Mouse (Mus musculus): ENCODE data around the gene Fstl5. TPM values are rescaled to one million over a fixed set of nuclear protein-coding genes. Genes with fewer than 3 reads are reported as not detected.
A peak's percentile ranks its signal among the peaks of the same experiment; 100 is the strongest.

Gene Fstl5
- 16.3 and 17.0 TPM in 2 replicates for polyA plus RNA-seq (2016; fragmentation: Nextera tagmentation; extraction: Ambion mirVana)

DNA sequence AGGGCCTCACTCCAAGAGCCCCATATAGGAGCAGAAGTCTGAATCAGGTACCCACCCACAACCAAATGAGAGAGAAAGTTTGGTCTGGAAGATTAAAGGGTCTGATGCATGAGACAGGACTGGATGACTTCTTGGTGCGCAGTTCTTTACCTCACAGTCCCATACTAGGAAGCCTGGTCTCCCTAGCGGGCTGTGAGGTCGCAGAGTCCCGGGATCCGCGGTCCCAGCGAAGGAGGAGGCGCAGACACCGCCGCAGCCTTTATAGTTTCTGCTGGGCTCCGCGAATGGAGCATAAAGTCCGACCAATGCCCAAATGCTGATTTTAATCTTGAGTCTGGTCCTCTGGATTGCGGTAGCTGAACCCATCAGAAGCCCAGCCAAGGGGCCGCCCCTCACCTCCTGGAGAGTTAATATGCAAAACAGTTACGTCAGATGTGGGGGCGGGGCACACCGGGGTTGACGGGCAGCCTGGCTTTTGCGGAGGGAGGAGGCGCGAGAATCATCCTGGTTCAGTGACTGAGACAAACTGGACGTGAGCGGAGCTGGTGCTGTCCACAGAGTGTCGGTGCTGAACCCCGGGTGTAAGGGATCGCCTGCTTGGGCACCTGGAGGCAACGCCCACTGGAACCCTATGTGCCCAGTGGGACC, at the start of gene Fstl5:
Gene Fstl5 (plus strand): TSS at position 211 of the 648 bp plus-strand sequence.
- no peaks in the 10 kb centered on the region for H3K36me3 ChIP-seq
- no peaks in the 10 kb centered on the region for H3K27me3 ChIP-seq
- H3K4me1 ChIP-seq, result no peaks in the 10 kb centered on the region
- peak within 1 kb of the TSS; percentile 45 for H3K4me3 ChIP-seq
- WGBS, result under 1% methylated on average over 28 of the region's 28 CpGs
- ATAC-seq (ENCODE audit: low FRiP score), result peak; percentile 93
- peak within 1 kb of the TSS; percentile 60 for H3K27ac ChIP-seq
- no peaks in the 10 kb centered on the region for H3K9me3 ChIP-seq (replicated peaks)
- H3K4me2 ChIP-seq (replicated peaks), result peak within 1 kb of the TSS; percentile 63
- peak within 1 kb of the TSS; percentile 37 for H3K9ac ChIP-seq

DNA sequence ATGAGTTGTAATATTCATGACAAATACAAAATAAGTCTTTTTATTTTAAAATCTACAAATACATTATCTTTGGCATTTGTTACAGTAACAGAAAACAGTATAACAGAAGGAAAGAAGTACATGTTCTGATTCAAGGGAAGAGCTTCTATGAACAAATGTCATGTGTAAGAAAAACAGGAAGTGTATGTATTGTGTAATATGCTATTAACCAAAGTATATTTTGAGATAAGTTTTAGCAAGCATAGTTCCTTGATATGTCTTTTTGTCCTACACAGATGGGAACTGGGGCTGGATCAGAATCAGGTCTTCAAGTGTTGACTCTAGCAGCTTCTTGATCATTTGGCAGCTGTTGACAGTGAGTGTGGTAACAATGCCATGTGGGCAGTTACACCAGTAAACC, 48.5 kb upstream of the Fstl5 start:
- Histone ChIP-seq H3K9ac (no peak overlapping the region), H3K4me1 (no peaks in the 10 kb centered on the region), H3K4me3 (no peak overlapping the region), H3K36me3 (no peaks in the 10 kb centered on the region), H3K27me3 (no peaks in the 10 kb centered on the region), H3K4me2 (replicated peaks) (no peak overlapping the region), H3K27ac (no peak overlapping the region), H3K9me3 (replicated peaks) (no peaks in the 10 kb centered on the region)
- no peak for ATAC-seq (ENCODE audit: low FRiP score)

DNA sequence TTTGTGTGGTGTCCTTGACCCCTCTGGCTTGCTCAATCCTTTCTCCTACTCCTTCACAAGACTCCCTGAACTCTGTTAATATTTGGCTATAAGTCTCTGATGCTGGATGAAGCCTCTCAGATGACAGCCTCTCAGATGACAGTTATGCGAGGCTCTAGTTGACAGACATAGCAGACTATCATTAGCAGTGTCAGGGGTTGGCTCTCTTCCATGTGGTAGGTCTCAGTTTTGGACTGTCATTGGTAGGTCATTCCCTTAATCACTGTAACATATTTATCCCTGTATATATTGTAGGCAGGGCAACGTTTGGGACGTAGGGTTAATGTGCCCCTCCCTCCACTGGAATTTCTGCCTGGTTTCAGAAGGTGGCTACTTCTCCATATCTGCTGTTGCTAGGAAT, 22.9 kb upstream of the Fstl5 start:
- Histone ChIP-seq H3K4me2 (replicated peaks) (no peak overlapping the region), H3K27ac (no peak overlapping the region), H3K27me3 (no peaks in the 10 kb centered on the region), H3K4me3 (no peak overlapping the region), H3K9me3 (replicated peaks) (no peaks in the 10 kb centered on the region), H3K4me1 (no peaks in the 10 kb centered on the region), H3K36me3 (no peaks in the 10 kb centered on the region), H3K9ac (no peak overlapping the region)
- no peak for ATAC-seq (ENCODE audit: low FRiP score)
- 82% methylated on average over 3 of the region's 3 CpGs for WGBS

DNA sequence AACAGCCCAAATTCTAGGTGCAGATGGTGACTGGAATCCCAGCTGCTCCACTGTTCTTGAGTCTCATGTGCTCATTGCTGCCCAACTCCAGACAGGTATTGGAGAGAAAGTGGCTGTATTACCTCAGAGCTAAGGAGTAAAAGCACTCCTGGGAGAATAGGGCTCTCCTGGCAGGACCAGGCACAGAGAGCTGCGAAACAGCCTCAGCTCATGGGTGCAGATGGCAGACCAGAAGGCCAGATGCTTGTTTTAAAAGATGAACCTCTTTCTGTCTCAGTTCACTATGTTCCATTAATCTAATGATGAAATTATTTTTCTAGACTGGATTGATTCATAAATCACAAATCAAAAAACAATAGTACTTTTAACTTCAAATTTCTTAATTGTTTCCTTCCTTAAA, 12.1 kb upstream of the Fstl5 start:
- 85% methylated on average over 1 of the region's 1 CpGs for WGBS
- H3K27ac ChIP-seq, result no peak overlapping the region
- no peaks in the 10 kb centered on the region for H3K4me1 ChIP-seq
- H3K27me3 ChIP-seq, result no peaks in the 10 kb centered on the region
- no peak overlapping the region for H3K4me3 ChIP-seq
- H3K36me3 ChIP-seq, result no peaks in the 10 kb centered on the region
- H3K4me2 ChIP-seq (replicated peaks), result no peak overlapping the region
- H3K9ac ChIP-seq, result no peak overlapping the region
- H3K9me3 ChIP-seq (replicated peaks), result no peaks in the 10 kb centered on the region
- no peak for ATAC-seq (ENCODE audit: low FRiP score)

DNA sequence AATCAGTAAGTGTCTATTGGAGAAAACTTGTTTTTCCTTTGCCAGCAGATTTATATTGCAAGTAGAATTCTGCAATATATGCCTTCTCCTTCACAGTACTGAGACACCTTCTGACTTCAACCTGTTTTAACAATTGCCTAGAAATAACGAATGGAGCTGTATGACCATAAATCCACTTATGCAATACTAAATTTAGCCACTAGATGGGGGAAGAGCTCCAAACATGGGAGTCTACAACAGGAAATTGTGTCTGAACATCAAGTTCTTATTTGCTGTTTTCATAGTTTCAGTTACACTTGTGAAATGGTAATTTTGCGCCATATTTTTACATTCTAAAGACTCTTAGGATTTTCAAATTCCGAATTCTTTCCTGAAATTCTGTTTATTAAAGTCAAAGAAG, 6.2 kb upstream of the Fstl5 start:
- Histone ChIP-seq H3K4me2 (replicated peaks) (no peak overlapping the region), H3K36me3 (no peaks in the 10 kb centered on the region), H3K4me1 (no peaks in the 10 kb centered on the region), H3K4me3 (no peak overlapping the region), H3K27me3 (no peaks in the 10 kb centered on the region), H3K27ac (no peak overlapping the region), H3K9ac (no peak overlapping the region), H3K9me3 (replicated peaks) (no peaks in the 10 kb centered on the region)
- WGBS, result 5% methylated on average over 3 of the region's 3 CpGs
- no peak for ATAC-seq (ENCODE audit: low FRiP score)

DNA sequence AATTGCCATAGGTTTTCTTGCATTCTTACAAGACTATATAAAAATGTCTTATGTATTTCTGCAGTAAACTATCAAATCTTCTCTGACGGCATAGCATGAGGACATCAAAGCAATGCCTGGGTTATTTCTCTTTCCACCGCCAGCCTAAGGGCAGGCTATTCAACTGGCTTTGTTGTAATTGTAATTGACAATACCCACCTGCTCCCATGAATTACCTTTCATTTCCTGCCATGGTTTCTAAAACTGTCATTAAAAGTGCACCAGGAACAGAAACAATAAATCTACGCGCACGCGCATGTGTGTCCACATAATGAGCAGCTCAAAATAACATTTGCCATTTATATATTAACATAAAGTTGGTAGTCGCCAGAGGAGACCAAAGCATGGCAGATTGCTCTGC, 1.2 kb upstream of the Fstl5 start:
- no peaks in the 10 kb centered on the region for H3K36me3 ChIP-seq
- no peaks in the 10 kb centered on the region for H3K27me3 ChIP-seq
- no peaks in the 10 kb centered on the region for H3K9me3 ChIP-seq (replicated peaks)
- H3K4me1 ChIP-seq, result no peaks in the 10 kb centered on the region
- WGBS, result 70% methylated on average over 7 of the region's 7 CpGs
- H3K27ac ChIP-seq, result no peak overlapping the region
- H3K4me2 ChIP-seq (replicated peaks), result no peak overlapping the region
- no peak overlapping the region for H3K9ac ChIP-seq
- H3K4me3 ChIP-seq, result no peak overlapping the region
- ATAC-seq (ENCODE audit: low FRiP score), result 0 out of 2 replicates have a peak, but pooled peaks have one; percentile 26

DNA sequence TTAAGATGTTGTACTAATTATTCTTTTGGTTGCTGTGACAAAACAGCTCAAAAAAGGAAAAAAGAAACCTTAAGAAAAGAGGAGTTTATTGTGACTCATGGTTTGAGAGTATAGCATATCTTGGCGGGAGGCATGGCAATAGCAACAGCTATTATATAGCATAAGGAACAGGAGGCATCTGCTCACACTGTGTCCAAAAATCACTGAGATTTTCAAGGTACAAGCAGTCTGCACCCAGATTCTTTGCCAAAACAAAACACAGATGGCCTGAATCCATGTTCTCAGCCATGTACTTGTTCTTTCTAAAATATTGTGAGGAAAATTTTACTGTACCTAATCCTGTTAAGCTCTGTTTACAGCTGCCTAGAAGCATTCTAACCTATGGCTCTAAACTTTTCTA, 66.4 kb downstream of the Fstl5 start:
- H3K4me1 ChIP-seq, result no peaks in the 10 kb centered on the region
- H3K4me2 ChIP-seq (replicated peaks), result no peak overlapping the region
- H3K9me3 ChIP-seq (replicated peaks), result no peaks in the 10 kb centered on the region
- ATAC-seq (ENCODE audit: low FRiP score), result no peak
- H3K4me3 ChIP-seq, result no peak overlapping the region
- WGBS, result 79% methylated on average over 1 of the region's 1 CpGs
- no peak overlapping the region for H3K9ac ChIP-seq
- H3K27ac ChIP-seq, result no peak overlapping the region
- H3K36me3 ChIP-seq, result no peaks in the 10 kb centered on the region
- H3K27me3 ChIP-seq, result no peaks in the 10 kb centered on the region

DNA sequence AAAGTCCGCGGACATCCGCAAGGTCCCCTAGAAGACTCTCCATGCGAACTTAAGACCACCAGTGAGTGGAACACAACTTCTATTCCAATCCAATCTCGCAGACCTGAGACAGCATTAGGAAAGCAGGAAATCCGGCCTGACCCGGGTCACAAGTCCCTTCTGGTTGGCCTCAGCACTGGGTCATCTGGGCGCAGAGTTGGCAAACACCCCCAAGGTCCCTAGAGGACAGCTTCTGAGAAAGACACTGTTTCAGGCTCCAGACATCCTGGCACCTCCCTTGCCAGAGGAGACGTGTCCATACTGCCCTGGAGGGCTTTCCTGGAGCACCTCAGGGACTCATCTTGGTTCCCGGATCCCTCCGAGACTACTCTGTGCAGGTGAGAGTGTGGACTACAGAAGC, 73.8 kb downstream of the Fstl5 start:
- H3K27ac ChIP-seq, result no peak overlapping the region
- H3K27me3 ChIP-seq, result no peaks in the 10 kb centered on the region
- 93% methylated on average over 11 of the region's 11 CpGs for WGBS
- H3K36me3 ChIP-seq, result no peaks in the 10 kb centered on the region
- no peaks in the 10 kb centered on the region for H3K9me3 ChIP-seq (replicated peaks)
- H3K4me3 ChIP-seq, result no peak overlapping the region
- no peak overlapping the region for H3K4me2 ChIP-seq (replicated peaks)
- no peak overlapping the region for H3K9ac ChIP-seq
- H3K4me1 ChIP-seq, result no peaks in the 10 kb centered on the region
- no peak for ATAC-seq (ENCODE audit: low FRiP score)

DNA sequence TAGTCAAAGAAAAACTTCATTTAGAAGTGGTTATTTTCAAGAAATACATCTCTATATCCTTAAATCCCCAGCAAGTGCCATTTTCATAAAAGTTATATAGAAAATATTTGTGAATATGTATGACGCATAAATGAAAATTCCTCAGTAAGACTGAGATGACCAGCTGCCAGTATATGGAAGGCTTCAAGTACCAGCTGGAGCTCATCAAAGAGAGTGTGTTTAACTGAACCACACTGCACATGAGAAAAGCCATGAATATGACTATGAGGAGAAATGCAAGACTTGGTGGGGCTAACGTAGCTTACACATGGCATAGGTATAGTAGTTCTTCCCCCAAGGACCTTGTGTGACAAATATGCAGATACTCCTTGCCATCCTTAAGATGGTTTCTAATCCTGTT, 164.8 kb downstream of the Fstl5 start:
- Histone ChIP-seq H3K9me3 (replicated peaks) (no peaks in the 10 kb centered on the region), H3K36me3 (no peaks in the 10 kb centered on the region), H3K27ac (no peak overlapping the region), H3K4me1 (no peaks in the 10 kb centered on the region), H3K4me3 (no peak overlapping the region), H3K4me2 (replicated peaks) (no peak overlapping the region), H3K27me3 (no peaks in the 10 kb centered on the region), H3K9ac (no peak overlapping the region)
- WGBS, result 84% methylated on average over 2 of the region's 2 CpGs
- ATAC-seq (ENCODE audit: low FRiP score), result no peak

DNA sequence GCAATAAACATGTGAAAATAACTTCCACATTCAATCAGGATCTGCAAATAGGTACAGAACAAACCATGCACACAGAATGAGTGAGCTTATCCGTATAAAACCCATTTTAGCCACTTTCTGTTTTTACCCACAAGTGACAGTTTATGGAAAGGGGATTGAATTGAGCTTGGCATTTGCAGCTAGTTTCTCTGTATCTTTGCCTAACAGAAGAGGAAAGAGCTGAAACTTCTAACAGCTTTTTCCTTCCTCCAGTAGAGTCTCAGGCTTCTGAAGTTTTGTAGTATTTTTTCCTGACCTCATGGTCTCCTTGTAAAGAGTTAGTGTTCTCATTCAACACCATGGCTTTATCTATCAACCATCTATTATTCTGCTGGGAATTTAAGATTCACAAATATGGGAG, 177.3 kb downstream of the Fstl5 start:
- ATAC-seq (ENCODE audit: low FRiP score), result no peak
- WGBS, result 92% methylated on average over 1 of the region's 1 CpGs
- H3K36me3 ChIP-seq, result no peaks in the 10 kb centered on the region

DNA sequence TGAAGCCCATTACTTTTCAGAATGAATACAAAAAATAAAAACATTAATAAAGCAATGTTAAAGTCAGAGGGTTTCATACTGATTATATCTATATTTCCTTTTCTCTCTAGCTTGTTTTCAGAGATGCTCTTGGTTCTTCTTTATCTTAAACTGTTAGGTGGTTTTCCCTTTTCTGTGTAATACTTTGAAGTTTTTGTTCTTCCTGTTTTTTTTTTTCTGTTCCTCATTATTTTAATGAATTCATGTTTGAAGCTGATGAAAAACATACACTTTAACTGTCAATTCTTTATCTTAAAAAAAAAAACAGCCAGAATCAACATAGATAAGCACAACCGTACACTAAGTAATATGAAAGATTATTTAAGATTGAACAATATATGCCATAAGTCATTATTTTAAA, 218.9 kb downstream of the Fstl5 start:
- Histone ChIP-seq H3K27ac (no peak overlapping the region), H3K36me3 (no peaks in the 10 kb centered on the region), H3K9me3 (replicated peaks) (no peaks in the 10 kb centered on the region), H3K9ac (no peak overlapping the region), H3K4me2 (replicated peaks) (no peak overlapping the region), H3K4me3 (no peak overlapping the region), H3K27me3 (no peaks in the 10 kb centered on the region), H3K4me1 (no peaks in the 10 kb centered on the region)
- 95% methylated on average over 1 of the region's 1 CpGs for WGBS
- no peak for ATAC-seq (ENCODE audit: low FRiP score)

More for the DNA sequence above, 177.3 kb downstream of the Fstl5 start:
- H3K4me1 ChIP-seq, result no peaks in the 10 kb centered on the region
- no peak overlapping the region for H3K9ac ChIP-seq
- H3K9me3 ChIP-seq (replicated peaks), result no peaks in the 10 kb centered on the region
- no peaks in the 10 kb centered on the region for H3K27me3 ChIP-seq
- H3K4me3 ChIP-seq, result no peak overlapping the region
- H3K27ac ChIP-seq, result no peak overlapping the region
- no peak overlapping the region for H3K4me2 ChIP-seq (replicated peaks)

DNA sequence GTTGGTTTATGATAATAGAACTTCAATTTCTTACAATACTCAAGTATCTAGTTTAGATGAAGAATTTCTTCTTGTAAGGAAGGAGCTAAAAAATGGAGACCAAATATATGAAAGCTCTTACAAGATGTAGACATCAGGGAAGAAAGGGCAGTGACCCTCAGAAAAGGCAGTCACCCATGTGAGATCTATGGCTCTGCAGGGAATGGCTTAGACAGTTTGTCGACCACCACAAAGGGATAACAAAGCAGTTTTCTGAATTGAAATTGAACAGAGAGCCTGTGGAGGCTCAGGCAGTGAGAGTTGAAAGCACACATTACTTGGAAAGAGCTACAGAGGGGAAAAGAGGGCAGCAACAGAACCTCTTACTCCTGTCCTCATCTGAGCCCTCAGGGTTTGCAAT, 220.3 kb downstream of the Fstl5 start:
- H3K9me3 ChIP-seq (replicated peaks), result no peaks in the 10 kb centered on the region
- H3K4me2 ChIP-seq (replicated peaks), result no peak overlapping the region
- no peaks in the 10 kb centered on the region for H3K4me1 ChIP-seq
- H3K4me3 ChIP-seq, result no peak overlapping the region
- no peak for ATAC-seq (ENCODE audit: low FRiP score)
- H3K36me3 ChIP-seq, result no peaks in the 10 kb centered on the region
- no peak overlapping the region for H3K9ac ChIP-seq
- H3K27ac ChIP-seq, result no peak overlapping the region
- 10% methylated on average over 1 of the region's 1 CpGs for WGBS
- no peaks in the 10 kb centered on the region for H3K27me3 ChIP-seq

DNA sequence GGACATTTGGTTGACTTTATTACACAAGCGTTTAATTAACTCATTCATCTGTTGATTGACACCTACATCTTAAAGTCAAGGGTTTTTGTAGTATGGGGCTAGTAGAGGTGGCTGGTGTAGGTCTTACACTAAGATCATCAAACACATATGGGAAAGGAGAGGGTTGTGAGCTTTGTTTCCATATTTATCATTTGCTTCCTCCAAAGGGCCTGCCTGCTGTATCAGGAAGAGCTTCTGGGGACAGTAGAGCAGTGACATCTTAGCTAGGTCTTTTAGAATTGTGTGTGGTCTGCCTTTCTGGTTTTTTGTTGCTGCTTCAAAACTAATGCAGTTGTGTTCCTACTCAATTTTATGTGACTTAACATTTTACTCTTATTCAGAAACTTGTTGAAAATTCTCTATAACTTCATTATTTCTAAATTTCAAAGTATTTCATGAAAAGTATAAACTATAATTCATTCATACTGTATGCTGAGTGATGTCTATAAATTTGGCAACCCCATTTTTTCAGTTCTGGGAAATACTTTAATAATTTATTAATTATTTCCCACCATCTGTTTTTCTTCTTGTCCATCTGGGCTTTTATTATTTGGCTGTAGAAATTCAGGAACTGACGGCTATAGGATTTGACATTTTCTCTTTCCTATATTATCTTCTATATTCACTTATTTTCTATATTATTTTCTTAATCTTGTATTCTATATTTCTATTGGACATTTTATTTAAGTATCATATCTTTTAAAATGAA, 227.1 kb downstream of the Fstl5 start:
- Histone ChIP-seq H3K27ac (no peak overlapping the region), H3K9ac (no peak overlapping the region), H3K36me3 (no peaks in the 10 kb centered on the region), H3K4me2 (replicated peaks) (no peak overlapping the region), H3K9me3 (replicated peaks) (no peaks in the 10 kb centered on the region), H3K4me3 (no peak overlapping the region), H3K4me1 (no peaks in the 10 kb centered on the region), H3K27me3 (no peaks in the 10 kb centered on the region)
- WGBS, result 92% methylated on average over 2 of the region's 2 CpGs
- ATAC-seq (ENCODE audit: low FRiP score), result no peak
